Mouse (Mus musculus) cortical plate, adult 2 months (tissue): ENCODE measurements around the gene Trpv1.

Experiments
- CTCF ChIP-seq: fragments of 200-500 bp; IDR thresholded peaks from 2 replicates; pipeline ENCODE4 v1.5.1; 2011; ENCODE audit warnings: mild to moderate bottlenecking, control low read depth, low read length; ENCODE audit not compliant: insufficient read depth; ENCODE audit errors: extremely low read depth
- POLR2A ChIP-seq: fragments of 200-500 bp; IDR thresholded peaks from 2 replicates; pipeline ENCODE4 v1.6.1; 2011; ENCODE audit warnings: mild to moderate bottlenecking, low read length, control low read depth; ENCODE audit not compliant: insufficient read depth; ENCODE audit errors: extremely low read depth

- no peak for TF ChIP-seq CTCF
- no peak for TF ChIP-seq POLR2A
Observed at GRCm38 (mm10) chr11:73232513-73232912, 1.6 kb upstream of the Trpv1 start.
